Mouse (Mus musculus) CH12.LX (cell line): ENCODE data around the gene Safb2. TPM values are rescaled to one million over a fixed set of nuclear protein-coding genes. Genes with fewer than 3 reads are reported as not detected.
"Not testable (repeated sequence)": the region's sequence is repeated elsewhere in the genome, so short reads cannot be mapped to it uniquely, and the experiment has no call there.

Experiments used
- DNase-seq: peaks from one replicate; pipeline ENCODE4 v3.0.0-alpha.2; 2013; ENCODE audit errors: extremely low read depth
- H3K27ac ChIP-seq: 2 replicates; pipeline ENCODE4 v1.5.1; 2012; ENCODE audit warnings: low read depth, mild to moderate bottlenecking, control low read depth, moderate library complexity; ENCODE audit not compliant: insufficient read depth
- H3K27me3 ChIP-seq: replicated peaks from 2 replicates; pipeline ENCODE3; 2012; ENCODE audit warnings: inconsistent platforms
- H3K36me3 ChIP-seq, 2 experiments: replicated peaks in 1 of 2; 2 replicates each; pipeline versions ENCODE3 to v1.6.1; 2012; ENCODE audit warnings: inconsistent platforms in 1 of 2, low read length in 1 of 2, mild to moderate bottlenecking in 1 of 2, mixed read lengths in 1 of 2, moderate library complexity in 1 of 2; ENCODE audit not compliant: control insufficient read depth in 1 of 2, insufficient read depth in 1 of 2
- H3K4me1 ChIP-seq, 2 experiments: 2 replicates each; pipeline ENCODE4 v1.6.1; 2012; ENCODE audit warnings: inconsistent platforms in 1 of 2, moderate library complexity in 1 of 2; ENCODE audit not compliant: insufficient read depth in 2 of 2, control insufficient read depth in 1 of 2
- H3K4me2 ChIP-seq: 2 replicates; pipeline ENCODE4 v1.6.1; 2012; ENCODE audit warnings: low read depth, mild to moderate bottlenecking, control low read depth; ENCODE audit not compliant: poor library complexity, insufficient read depth, severe bottlenecking
- H3K4me3 ChIP-seq, 3 experiments: fragments of 150-350 bp in 1 of 3; sonication (generic) in 1 of 3; replicated peaks in 1 of 3; 2 replicates each; pipeline versions ENCODE3 to v1.5.1; 2011 to 2012; ENCODE audit warnings: low read depth in 2 of 3, low read length in 2 of 3, mild to moderate bottlenecking in 2 of 3, moderate library complexity in 2 of 3, control low read depth in 1 of 3, improper control_type of control experiment in 1 of 3, inconsistent platforms in 1 of 3, mixed read lengths in 1 of 3; ENCODE audit not compliant: poor library complexity in 1 of 3
- H3K79me2 ChIP-seq: replicated peaks from 2 replicates; pipeline ENCODE4 v1.6.1; 2012; ENCODE audit warnings: mild to moderate bottlenecking, moderate library complexity; ENCODE audit not compliant: control insufficient read depth, poor library complexity, insufficient read depth, severe bottlenecking; ENCODE audit errors: extremely low read depth
- H3K9ac ChIP-seq: 2 replicates; pipeline ENCODE4 v1.6.1; 2012; ENCODE audit warnings: low read depth, mild to moderate bottlenecking, control low read depth, moderate library complexity; ENCODE audit not compliant: insufficient read depth
- H3K9me3 ChIP-seq: replicated peaks from 2 replicates; pipeline ENCODE3; 2012; ENCODE audit warnings: low read length, inconsistent platforms, mixed read lengths
- CHD2 ChIP-seq: IDR thresholded peaks from 2 replicates; pipeline ENCODE4 v1.6.1; 2011; ENCODE audit warnings: low read length, improper control_type of control experiment
- E2F4 ChIP-seq: IDR thresholded peaks from 2 replicates; pipeline ENCODE4 v1.6.1; 2011; ENCODE audit warnings: low read depth, low read length, improper control_type of control experiment; ENCODE audit not compliant: insufficient replicate concordance
- ELF1 ChIP-seq: IDR thresholded peaks from 2 replicates; pipeline ENCODE4 v1.6.1; 2014; ENCODE audit warnings: low read depth, mild to moderate bottlenecking, inconsistent platforms, low read length, improper control_type of control experiment
- JUN ChIP-seq: IDR thresholded peaks from 2 replicates; pipeline ENCODE4 v1.6.1; 2011; ENCODE audit warnings: low read depth, mild to moderate bottlenecking, low read length, improper control_type of control experiment, moderate library complexity; ENCODE audit not compliant: insufficient read depth
- MAFK ChIP-seq: IDR thresholded peaks from 2 replicates; pipeline ENCODE4 v1.6.1; 2011; ENCODE audit warnings: low read length, improper control_type of control experiment; ENCODE audit not compliant: insufficient replicate concordance
- MYC ChIP-seq: IDR thresholded peaks from 2 replicates; pipeline ENCODE4 v1.6.1; 2011; ENCODE audit warnings: low read depth, mild to moderate bottlenecking, improper control_type of control experiment, low read length
- NELFE ChIP-seq: IDR thresholded peaks from 2 replicates; pipeline ENCODE4 v1.6.1; 2011; ENCODE audit warnings: low read depth, low read length, improper control_type of control experiment
- NRF1 ChIP-seq: IDR thresholded peaks from 2 replicates; pipeline ENCODE4 v1.6.1; 2014; ENCODE audit warnings: low read depth, mild to moderate bottlenecking, inconsistent platforms, low read length, improper control_type of control experiment, moderate library complexity
- PAX5 ChIP-seq: IDR thresholded peaks from 2 replicates; pipeline ENCODE4 v1.6.1; 2012; ENCODE audit warnings: low read length, inconsistent platforms, mixed read lengths
- SIN3A ChIP-seq: IDR thresholded peaks from 2 replicates; pipeline ENCODE4 v1.6.1; 2012; ENCODE audit warnings: low read length, improper control_type of control experiment, inconsistent platforms
- SMC3 ChIP-seq: IDR thresholded peaks from 2 replicates; pipeline ENCODE4 v1.6.1; 2011; ENCODE audit warnings: low read depth, low read length, improper control_type of control experiment
- TCF12 ChIP-seq: IDR thresholded peaks from 2 replicates; pipeline ENCODE4 v1.6.1; 2014; ENCODE audit warnings: low read depth, mild to moderate bottlenecking, inconsistent platforms, low read length, improper control_type of control experiment
- USF2 ChIP-seq: conservative IDR thresholded peaks from 2 replicates; pipeline ENCODE4 v1.6.1; 2011; ENCODE audit warnings: low read depth, low read length, improper control_type of control experiment
- dilution Hi-C: fragments of 300-500 bp; cut with MboI; formaldehyde crosslinking; loops from 2 replicates; pipeline ENCODE4 v1.14.3; 2020; ENCODE audit warnings: low sequenced_read_pairs; ENCODE audit not compliant: extremely low pct_unique_long_range_greater_than_20kb, extremely low pct_ligation_motif_present
- in situ Hi-C: fragments of 300-500 bp; cut with MboI; formaldehyde crosslinking; loops from 3 replicates; pipeline ENCODE4 v1.14.3; 2019; ENCODE audit warnings: low sequenced_read_pairs, low pct_ligation_motif_present, low pct_unique_long_range_greater_than_20kb, mixed read lengths
- polyA plus RNA-seq: library from polyadenylated mRNA; unstranded; fragments of >175 nt; gene quantifications from 2 replicates; pipeline ENCODE4 v1.2.1, GENCODE M21; 2012; ENCODE audit warnings: low read depth; ENCODE audit not compliant: insufficient read length
- total RNA-seq, 2 experiments: library from RNA; depleted of rRNA; stranded (reverse); fragments of 300-350 nt in 1 of 2; fragments of >200 nt in 1 of 2; gene quantifications; 2 replicates each; pipeline ENCODE4 v1.2.3; 2012 to 2014

Gene Safb2
- total and polyA plus RNA-seq, 3 experiments = 13.8 to 170 (median 74.0) TPM

DNA sequence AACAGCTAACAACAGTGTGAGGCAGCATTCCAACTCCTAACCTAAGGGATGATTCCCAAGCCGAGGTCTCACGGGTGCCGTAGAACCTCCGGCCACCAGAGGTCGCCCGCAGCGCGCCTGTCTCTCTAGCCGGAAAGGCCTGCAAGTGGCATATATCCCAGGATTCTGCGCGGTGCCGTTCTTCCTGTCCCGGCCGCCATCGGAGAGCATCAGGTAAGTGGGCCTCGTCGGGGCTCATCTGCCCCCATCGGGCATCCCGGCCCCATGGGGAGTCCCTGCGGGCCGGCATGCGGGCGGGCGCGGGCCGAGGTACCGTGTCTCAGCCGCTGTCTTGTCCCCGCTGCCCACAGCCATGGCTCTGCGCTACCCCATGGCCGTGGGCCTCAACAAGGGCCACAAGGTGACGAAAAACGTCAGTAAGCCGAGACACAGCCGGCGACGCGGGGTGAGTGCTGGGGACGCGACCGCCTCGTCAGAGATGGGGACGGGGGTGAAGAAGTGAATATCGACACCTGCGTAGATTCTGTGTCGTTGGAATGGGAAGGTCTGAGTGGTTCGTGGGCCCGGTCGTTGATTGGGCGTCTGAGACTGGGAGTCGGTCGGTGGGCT, 29.0 kb upstream of the Safb2 start, which contains the start of gene Rpl36 (continued):
- TF ChIP-seq JUN (no peak), SMC3 (no peak; the same call in 1 of the 2 replicates), TCF12 (peak; percentile 98), E2F4 (no peak), MAFK (no peak), SIN3A (peak; percentile 78)
- TF ChIP-seq, all 38 proteins: peak for 21

DNA sequence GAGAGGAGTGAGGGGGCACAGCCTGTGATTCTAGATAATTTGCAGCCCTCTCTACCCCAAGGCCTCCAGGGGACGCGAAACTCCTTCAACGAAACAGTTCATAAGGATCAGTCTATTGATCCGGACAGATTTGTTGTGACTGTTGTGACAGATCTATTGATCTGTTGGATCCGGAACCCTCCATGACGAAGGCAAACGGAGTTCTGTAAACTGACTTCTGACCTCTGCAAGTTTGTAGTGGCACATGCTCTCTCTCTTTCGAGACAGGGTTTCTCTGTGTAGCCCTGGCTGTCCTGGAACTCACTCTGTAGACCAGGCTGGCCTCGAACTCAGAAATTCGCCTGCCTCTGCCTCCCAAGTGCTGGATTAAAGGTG, 28.2 kb upstream of the Safb2 start:
- H3K27ac ChIP-seq, H3K4me3 ChIP-seq, in situ Hi-C loops, H3K4me2 ChIP-seq, H3K9me3 ChIP-seq, H3K9ac ChIP-seq, dilution Hi-C loops, H3K27me3 ChIP-seq, DNase-seq: not testable (repeated sequence)
- Histone ChIP-seq H3K79me2 (peaks cover 54% of the 10 kb centered on the region), H3K4me1 (peaks cover 21 to 63% of the 10 kb centered on the region in 2 experiments), H3K36me3 (peaks cover 41 to 46% of the 10 kb centered on the region in 2 experiments)

GRCm38 (mm10) chr17:56611861-56612564, 27.6 kb upstream of the Safb2 start:
- dilution Hi-C loops = no loop called here
- Histone ChIP-seq H3K4me1 (peaks cover 21 to 64% of the 10 kb centered on the region in 2 experiments), H3K9me3 (no peaks in the 10 kb centered on the region)
- TF ChIP-seq NRF1 (no peak), USF2 (no peak), JUN (no peak), MYC (no peak), ELF1 (no peak), PAX5 (no peak), NELFE (no peak), CHD2 (no peak), SMC3 (no peak)
- TF ChIP-seq, all 38 proteins: peak for 0
- in situ Hi-C loops = no loop called here
- Histone ChIP-seq H3K27me3 (no peaks in the 10 kb centered on the region), H3K27ac (no peak overlapping the region), H3K4me3 (no peak overlapping the region), H3K36me3 (peaks cover 39 to 47% of the 10 kb centered on the region in 2 experiments), H3K79me2 (peaks cover 54% of the 10 kb centered on the region), H3K4me2 (no peak overlapping the region), H3K9ac (no peak overlapping the region)
- DNase-seq = peak; percentile 71
